In the genomic region with DNA sequence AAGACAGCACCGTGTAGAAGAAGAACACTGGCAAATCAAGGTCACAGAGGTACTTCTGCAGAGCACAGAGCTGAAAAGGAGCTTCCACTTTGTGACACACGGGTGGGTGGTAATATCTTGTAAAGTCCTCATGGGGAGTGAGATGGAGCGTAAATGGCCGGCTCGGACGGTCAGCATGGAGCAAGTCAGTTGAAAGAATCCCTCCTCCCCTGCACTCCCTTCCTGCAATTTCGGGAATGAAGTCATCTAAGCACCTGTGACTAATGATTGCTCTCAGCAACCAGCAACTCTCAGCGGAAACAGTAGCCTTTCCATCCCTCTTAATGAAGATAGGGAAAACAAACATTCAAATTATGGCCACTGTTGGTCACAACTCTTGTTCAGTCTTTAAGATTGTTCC, we compare ENCODE assay signal across 18 mouse cellular contexts. TPM values are rescaled to one million over a fixed set of nuclear protein-coding genes. Genes with fewer than 3 reads are reported as not detected.
DNase-seq lines count a peak whose midpoint lies in the region; ATAC-seq and TF ChIP-seq lines count a peak whose summit lies in the region.
"Had no signal": no experiment of that assay in that cellular context is flagged by ENCODE, and none has a peak within 500 bp of the region (broad histone marks: within the 10 kb centered on the region; RNA-seq: fewer than 3 reads in every experiment).

No protein-coding gene starts in this region.

- H3K4me2 ChIP-seq in forebrain, embryonic 12.5 days: no peak overlapping the region
- no peak overlapping the region for H3K4me2 ChIP-seq in forebrain, embryonic 11.5 days (ENCODE audit: low read depth, low read length, severe bottlenecking)
- H3K4me2 ChIP-seq in hindbrain, embryonic 14.5 days (replicated peaks): no peak overlapping the region
- H3K4me2 ChIP-seq in hindbrain, postnatal 0 days (ENCODE audit: low read depth, low read length): no peak overlapping the region
- H3K4me2 ChIP-seq in midbrain, embryonic 13.5 days (replicated peaks): no peak overlapping the region
- no peak overlapping the region for H3K4me2 ChIP-seq in midbrain, embryonic 15.5 days
- H3K4me2 ChIP-seq: hindbrain, embryonic 15.5 days; limb, embryonic 12.5 days; liver, embryonic 12.5 days; lung, embryonic 14.5 days; neural tube, embryonic 13.5 days had no signal

- no peaks in the 10 kb centered on the region for H3K9me3 ChIP-seq in forebrain, embryonic 12.5 days
- no peaks in the 10 kb centered on the region for H3K9me3 ChIP-seq in forebrain, embryonic 11.5 days (ENCODE audit: control insufficient read depth, low read length)
- no peaks in the 10 kb centered on the region for H3K9me3 ChIP-seq in hindbrain, embryonic 14.5 days (ENCODE audit: control insufficient read depth, low read length)
- H3K9me3 ChIP-seq in hindbrain, postnatal 0 days (ENCODE audit: low read length): no peaks in the 10 kb centered on the region
- H3K9me3 ChIP-seq in midbrain, embryonic 13.5 days: no peaks in the 10 kb centered on the region
- no peaks in the 10 kb centered on the region for H3K9me3 ChIP-seq in midbrain, embryonic 15.5 days
- H3K9me3 ChIP-seq: heart, embryonic 10.5 days; hindbrain, embryonic 15.5 days; limb, embryonic 12.5 days; liver, embryonic 12.5 days; neural tube, embryonic 13.5 days had no signal

- 51% methylated on average over 8 of the region's 8 CpGs for WGBS in forebrain, embryonic 12.5 days
- WGBS in forebrain, embryonic 11.5 days: 51% methylated on average over 8 of the region's 8 CpGs
- WGBS in hindbrain, embryonic 14.5 days: 37% methylated on average over 8 of the region's 8 CpGs
- whole genome bisulfite sequencing in hindbrain, postnatal 0 days: 36% methylated on average over 8 of the region's 8 CpGs
- 42% methylated on average over 8 of the region's 8 CpGs for WGBS in midbrain, embryonic 13.5 days
- WGBS in midbrain, embryonic 15.5 days: 51% methylated on average over 8 of the region's 8 CpGs

- H3K36me3 ChIP-seq in forebrain, embryonic 12.5 days (replicated peaks): no peaks in the 10 kb centered on the region
- H3K36me3 ChIP-seq in forebrain, embryonic 11.5 days (ENCODE audit: control insufficient read depth, insufficient read depth, low read length): no peaks in the 10 kb centered on the region
- no peaks in the 10 kb centered on the region for H3K36me3 ChIP-seq in hindbrain, embryonic 14.5 days (replicated peaks; ENCODE audit: control insufficient read depth, insufficient read depth)
- no peaks in the 10 kb centered on the region for H3K36me3 ChIP-seq in hindbrain, postnatal 0 days (ENCODE audit: insufficient read depth, low read length)
- H3K36me3 ChIP-seq in midbrain, embryonic 13.5 days: no peaks in the 10 kb centered on the region
- H3K36me3 ChIP-seq in midbrain, embryonic 15.5 days (replicated peaks): no peaks in the 10 kb centered on the region
- H3K36me3 ChIP-seq: heart, embryonic 10.5 days; hindbrain, embryonic 15.5 days; limb, embryonic 12.5 days; liver, embryonic 12.5 days; neural tube, embryonic 13.5 days had no signal

- H3K27ac ChIP-seq in forebrain, embryonic 12.5 days: peak overlapping the region; percentile 1; the same call in 1 of the 2 replicates
- no peak overlapping the region for H3K27ac ChIP-seq in forebrain, embryonic 11.5 days (ENCODE audit: low read depth, low read length)
- 0 out of 2 replicates have a peak overlapping the region, but pooled peaks have one; percentile 20 for H3K27ac ChIP-seq in hindbrain, embryonic 14.5 days
- no peak overlapping the region for H3K27ac ChIP-seq in hindbrain, postnatal 0 days
- H3K27ac ChIP-seq in midbrain, embryonic 13.5 days: peak overlapping the region; percentile 32; the same call in 1 of the 2 replicates
- H3K27ac ChIP-seq in midbrain, embryonic 15.5 days: no peak overlapping the region
- H3K27ac ChIP-seq: heart, embryonic 10.5 days; hindbrain, embryonic 15.5 days; limb, embryonic 12.5 days; liver, embryonic 12.5 days had no signal

- no peak for TF ChIP-seq CTCF in hindbrain, postnatal 0 days (IDR thresholded peaks at IDR 0.05; ENCODE audit: low read depth)

- no peak for DNase-seq in forebrain, embryonic 11.5 days (ENCODE audit: low spot score)
- no peak for DNase-seq in hindbrain, embryonic 14.5 days (ENCODE audit: low spot score)
- no peak for DNase-seq in hindbrain, postnatal 0 days (ENCODE audit: low spot score)
- no peak for DNase-seq in spleen, adult 18-20 months
- DNase-seq: adrenal gland, postnatal 36 days; kidney, adult 18-20 months; lung, embryonic 14.5 days; lung, postnatal 36 days; thymus, postnatal 36 days had no signal

- peaks cover 39% of the 10 kb centered on the region for H3K4me1 ChIP-seq in forebrain, embryonic 12.5 days
- peaks cover 5% of the 10 kb centered on the region; the same call in 1 of the 2 replicates for H3K4me1 ChIP-seq in forebrain, embryonic 11.5 days (replicated peaks; ENCODE audit: control insufficient read depth, insufficient read depth, low read length)
- peaks cover 30% of the 10 kb centered on the region for H3K4me1 ChIP-seq in hindbrain, embryonic 14.5 days (replicated peaks; ENCODE audit: control insufficient read depth, insufficient read depth, low read length)
- peaks cover 34% of the 10 kb centered on the region for H3K4me1 ChIP-seq in hindbrain, postnatal 0 days (ENCODE audit: insufficient read depth, low read length)
- peaks cover 63% of the 10 kb centered on the region for H3K4me1 ChIP-seq in midbrain, embryonic 13.5 days (replicated peaks)
- peaks cover 41% of the 10 kb centered on the region for H3K4me1 ChIP-seq in midbrain, embryonic 15.5 days
- H3K4me1 ChIP-seq: liver, embryonic 12.5 days had no signal

- H3K9ac ChIP-seq in forebrain, embryonic 12.5 days: no peak overlapping the region
- no peak overlapping the region for H3K9ac ChIP-seq in forebrain, embryonic 11.5 days (ENCODE audit: low read length)
- H3K9ac ChIP-seq in hindbrain, embryonic 14.5 days: no peak overlapping the region
- no peak overlapping the region for H3K9ac ChIP-seq in hindbrain, postnatal 0 days (replicated peaks; ENCODE audit: low read length)
- no peak overlapping the region for H3K9ac ChIP-seq in midbrain, embryonic 13.5 days (replicated peaks)
- no peak overlapping the region for H3K9ac ChIP-seq in midbrain, embryonic 15.5 days
- H3K9ac ChIP-seq: hindbrain, embryonic 15.5 days; limb, embryonic 12.5 days; liver, embryonic 12.5 days; lung, embryonic 14.5 days; neural tube, embryonic 13.5 days had no signal

- H3K4me3 ChIP-seq in forebrain, embryonic 12.5 days (replicated peaks): no peak overlapping the region
- H3K4me3 ChIP-seq in forebrain, embryonic 11.5 days (ENCODE audit: low read depth, low read length): no peak overlapping the region
- H3K4me3 ChIP-seq in hindbrain, embryonic 14.5 days (replicated peaks; ENCODE audit: low read length): no peak overlapping the region
- no peak overlapping the region for H3K4me3 ChIP-seq in hindbrain, postnatal 0 days (ENCODE audit: low read length)
- no peak overlapping the region for H3K4me3 ChIP-seq in midbrain, embryonic 13.5 days (replicated peaks)
- H3K4me3 ChIP-seq in midbrain, embryonic 15.5 days: no peak overlapping the region
- H3K4me3 ChIP-seq: heart, embryonic 10.5 days; hindbrain, embryonic 15.5 days; limb, embryonic 12.5 days; liver, embryonic 12.5 days; neural tube, embryonic 13.5 days had no signal

- ATAC-seq in forebrain, embryonic 12.5 days (ENCODE audit: low FRiP score): no peak
- no peak for ATAC-seq in forebrain, embryonic 11.5 days (replicated peaks; ENCODE audit: low FRiP score)
- ATAC-seq in hindbrain, embryonic 14.5 days (ENCODE audit: low FRiP score): no peak
- no peak for ATAC-seq in hindbrain, postnatal 0 days
- no peak for ATAC-seq in midbrain, embryonic 13.5 days
- ATAC-seq in midbrain, embryonic 15.5 days (replicated peaks): no peak
- ATAC-seq: liver, embryonic 12.5 days had no signal

- H3K27me3 ChIP-seq in forebrain, embryonic 12.5 days: no peaks in the 10 kb centered on the region
- H3K27me3 ChIP-seq in forebrain, embryonic 11.5 days (ENCODE audit: control insufficient read depth, insufficient read depth, low read length): no peaks in the 10 kb centered on the region
- H3K27me3 ChIP-seq in hindbrain, embryonic 14.5 days (ENCODE audit: control insufficient read depth, insufficient read depth, low read length): no peaks in the 10 kb centered on the region
- no peaks in the 10 kb centered on the region for H3K27me3 ChIP-seq in hindbrain, postnatal 0 days (ENCODE audit: insufficient read depth, low read length)
- no peaks in the 10 kb centered on the region for H3K27me3 ChIP-seq in midbrain, embryonic 13.5 days
- no peaks in the 10 kb centered on the region for H3K27me3 ChIP-seq in midbrain, embryonic 15.5 days (replicated peaks)
- H3K27me3 ChIP-seq: CH12.LX; hindbrain, embryonic 15.5 days; limb, embryonic 12.5 days; liver, embryonic 12.5 days; neural tube, embryonic 13.5 days had no signal

RNA-seq across cellular contexts. Expression of a gene that starts 40.9 kb away (rescaled TPM):
- 135 and 149 TPM in 2 replicates for polyA plus RNA-seq in forebrain, embryonic 12.5 days (2016; fragmentation: Nextera tagmentation; extraction: Ambion mirVana)
- polyA plus RNA-seq in forebrain, embryonic 11.5 days (2014; fragmentation: Nextera tagmentation; extraction: Ambion mirVana): 88.9 and 90.1 TPM in 2 replicates
- 224 and 233 TPM in 2 replicates for polyA plus RNA-seq in hindbrain, embryonic 14.5 days (2014; fragmentation: Nextera tagmentation; extraction: Ambion mirVana)
- 262 and 290 TPM in 2 replicates for total RNA-seq in hindbrain, postnatal 0 days (2014; rRNA removed)
- 145 and 151 TPM in 2 replicates for polyA plus RNA-seq in hindbrain, postnatal 0 days (2015; fragmentation: Nextera tagmentation; extraction: Ambion mirVana)
- polyA plus RNA-seq in midbrain, embryonic 13.5 days (2015; fragmentation: Nextera tagmentation; extraction: Ambion mirVana): 180 and 183 TPM in 2 replicates
- polyA plus RNA-seq in midbrain, embryonic 15.5 days (2015; fragmentation: Nextera tagmentation; extraction: Ambion mirVana): 205 and 215 TPM in 2 replicates

Comparison
In these comparisons a context has a peak if more than half of its experiments do, and no peak if none do; other contexts are left out.
1. H3K27ac ChIP-seq: peak in forebrain, embryonic 12.5 days (single experiment), hindbrain, embryonic 14.5 days (single experiment) and midbrain, embryonic 13.5 days (single experiment); none in forebrain, embryonic 11.5 days (single experiment), hindbrain, postnatal 0 days (single experiment) and midbrain, embryonic 15.5 days (single experiment).